Mouse (Mus musculus): Measurements from ENCODE around the gene Hnrnpab.

GRCm38 (mm10) chr11:51617693-51618092, 11.0 kb upstream of the Hnrnpab start:
- peak; percentile 75; the same call in 1 of the 2 replicates for TF ChIP-seq CTCF (IDR thresholded peaks at IDR 0.05; ENCODE audit: extremely low read depth, insufficient read depth, insufficient read length, insufficient replicate concordance)
- TF ChIP-seq POLR2A (IDR thresholded peaks at IDR 0.05; ENCODE audit: low read depth, low read length) = no peak

Measured in spleen, adult 2 months (tissue).